Mouse (Mus musculus): ENCODE data around the gene Ttll13.

- TF ChIP-seq CTCF (IDR thresholded peaks at IDR 0.05 in 2 of 3, conservative IDR thresholded peaks at IDR 0.05 in 1 of 3; ENCODE audit: control insufficient read depth in 1 of 3, insufficient read depth in 1 of 3, low read depth in 2 of 3, low read length in 3 of 3, poor library complexity in 1 of 3, severe bottlenecking in 1 of 3) (no peak), POLR2A (IDR thresholded peaks at IDR 0.05; ENCODE audit: control insufficient read depth in 1 of 2, insufficient read depth in 1 of 2, low read depth in 1 of 2, low read length in 2 of 2, poor library complexity in 1 of 2) (no peak)
Observed at GRCm38 (mm10) chr7:80202961-80203360, 43.2 kb upstream of the Ttll13 start.

All from MEL (cell line).